Mouse (Mus musculus) urinary bladder, postnatal 14 days (tissue): ENCODE measurements around the gene Tnrc18.

ENCODE experiments used
- DNase-seq: peaks from one replicate; pipeline ENCODE4 v3.0.0; 2021; ENCODE audit warnings: low spot score

Tnrc18 gene

DNA sequence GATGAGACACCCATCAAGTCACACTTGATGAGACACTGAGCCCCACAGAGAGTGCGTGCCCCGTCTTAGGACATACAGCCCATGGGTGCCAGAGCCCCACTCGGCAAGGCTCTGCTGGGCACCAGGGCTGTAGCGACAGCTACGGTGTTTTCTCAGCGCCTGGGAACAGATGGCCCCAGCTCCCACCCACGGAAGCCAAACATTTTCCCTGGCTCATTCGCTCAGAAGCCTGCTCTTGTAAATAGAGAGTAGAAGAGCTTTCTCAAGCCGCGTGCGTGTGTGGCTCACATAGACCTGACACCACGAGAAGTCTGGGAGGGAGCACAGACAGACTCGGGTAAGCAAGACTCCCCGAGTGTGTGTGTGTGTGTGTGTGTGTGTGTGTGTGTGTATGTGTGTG lies 125.2 kb downstream of the Tnrc18 start, which contains the start of gene Slc29a4:
Slc29a4 (plus strand) TSS at position 265 of the 400 bp plus-strand sequence.
- no peak for DNase-seq

DNA sequence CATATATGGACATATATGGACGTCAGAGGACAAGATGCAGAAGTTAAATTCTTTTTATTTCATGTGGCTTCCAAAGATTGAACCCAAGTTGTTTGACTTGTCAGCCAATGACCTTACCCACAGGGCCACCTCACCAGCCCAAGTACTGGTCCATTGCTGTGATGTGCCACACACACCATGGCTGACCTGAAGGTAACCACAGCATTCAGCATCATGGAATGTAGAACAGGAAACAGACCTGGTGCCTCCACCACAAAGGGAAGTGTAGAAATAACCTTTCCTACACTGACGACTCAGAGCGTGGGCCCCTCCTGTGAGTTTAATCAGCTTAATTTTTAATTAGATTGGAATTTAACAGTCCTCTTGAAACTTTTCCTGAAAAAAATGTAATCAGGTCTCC lies 127.1 kb downstream of the Tnrc18 start:
- DNase-seq: no peak

DNA sequence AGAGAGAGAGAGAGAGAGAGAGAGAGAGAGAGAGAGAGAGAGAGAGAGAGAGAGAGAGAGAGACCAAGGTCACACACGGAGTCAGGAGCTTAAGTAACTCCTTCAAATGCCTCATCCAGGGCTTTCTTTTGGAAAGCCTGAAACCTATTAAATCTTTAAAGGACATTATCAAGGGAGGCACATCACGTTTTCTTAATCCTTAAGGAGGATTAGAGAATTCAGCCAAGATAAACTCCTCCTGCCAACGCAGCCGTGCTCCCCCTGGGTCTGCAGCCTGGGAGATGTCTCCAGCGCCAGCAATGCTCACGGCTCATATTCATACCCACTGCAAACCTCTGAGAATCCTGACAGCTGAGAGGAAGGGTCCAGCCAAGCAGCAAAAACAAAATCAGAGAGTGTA lies 128.6 kb downstream of the Tnrc18 start:
- no peak for DNase-seq

DNA sequence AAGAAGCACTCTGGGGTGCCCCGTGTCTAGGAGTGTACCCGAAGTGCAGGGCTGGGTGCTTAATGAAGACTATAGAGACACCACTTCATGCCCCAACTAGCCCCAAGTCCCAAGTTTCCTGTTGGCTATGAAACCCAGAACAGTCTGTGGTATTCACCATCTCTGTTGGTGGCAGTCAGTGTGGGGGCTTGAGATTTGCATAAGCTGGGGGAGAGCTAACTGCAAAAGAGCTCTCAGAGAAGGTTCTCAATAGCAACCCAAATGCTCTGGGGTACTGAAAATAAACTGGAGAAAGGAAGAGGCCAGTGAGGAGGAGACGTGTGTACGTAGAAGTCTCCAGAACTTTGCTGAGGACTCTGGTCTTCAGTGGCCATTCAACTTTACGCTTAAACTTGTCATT lies 134.9 kb downstream of the Tnrc18 start:
- DNase-seq: no peak

DNA sequence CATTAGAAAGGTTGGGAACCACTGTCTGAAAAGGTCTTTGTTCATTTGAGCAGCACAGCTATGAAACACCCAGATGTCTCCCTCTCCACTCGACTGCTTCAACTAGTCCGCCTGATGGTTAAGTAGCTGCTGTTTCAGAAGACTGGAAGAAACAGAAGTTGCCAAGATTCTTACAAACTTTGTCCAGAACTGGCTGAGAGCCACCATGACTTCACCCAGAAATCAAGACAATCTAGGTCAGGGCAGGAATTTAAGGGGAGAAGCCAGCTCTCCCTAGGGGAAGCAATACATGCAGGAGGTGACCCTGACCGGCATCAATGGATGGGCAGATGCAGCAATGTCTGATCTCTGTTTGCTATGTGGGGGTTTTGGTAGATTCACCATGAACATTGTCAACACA lies 135.6 kb downstream of the Tnrc18 start:
- no peak for DNase-seq

DNA sequence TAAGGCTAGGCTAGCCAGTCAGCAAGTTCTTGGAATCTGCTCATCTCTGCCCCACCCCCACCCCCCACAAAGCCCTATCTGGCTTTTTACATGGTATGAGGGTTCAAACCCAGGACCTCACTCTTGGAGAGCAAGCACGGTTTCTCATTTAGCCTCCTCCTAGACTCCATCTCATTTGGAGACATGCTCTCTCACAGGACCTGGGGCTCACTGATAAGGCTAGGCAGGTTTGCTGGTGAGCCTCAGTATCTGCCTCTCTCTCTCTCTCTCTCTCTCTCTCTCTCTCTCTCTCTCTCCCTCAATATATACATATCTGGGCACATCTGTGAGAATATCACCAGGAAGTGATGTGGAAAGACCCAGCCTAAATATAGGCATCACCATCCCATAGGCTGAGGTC lies 138.4 kb downstream of the Tnrc18 start:
- DNase-seq: no peak

DNA sequence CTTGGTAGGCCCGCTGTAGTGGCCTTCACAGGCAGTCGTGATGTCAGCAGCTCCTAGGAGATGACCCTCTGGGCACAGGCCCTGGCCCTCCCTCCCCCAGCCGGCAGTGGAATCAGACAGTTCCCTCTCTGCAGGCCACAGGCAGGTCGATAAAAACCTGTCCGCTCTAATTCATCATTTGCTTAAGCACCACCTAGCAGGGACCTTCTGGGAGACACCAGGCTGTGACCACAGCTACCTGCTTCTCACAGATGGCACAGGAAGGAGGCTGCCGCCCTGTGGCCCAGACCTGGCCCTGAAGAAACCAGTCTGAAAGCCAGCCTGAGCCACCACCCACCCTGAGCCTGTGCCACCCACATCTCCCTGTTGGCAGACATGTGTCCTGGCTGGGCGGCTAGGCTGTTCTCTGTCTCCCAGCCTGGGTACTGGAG lies 139.3 kb downstream of the Tnrc18 start:
- DNase-seq: no peak
